Mouse (Mus musculus) left cerebral cortex, adult 9 months (tissue): ENCODE results near the gene Ptcd1.
"Not testable (repeated sequence)": the region's sequence is repeated elsewhere in the genome, so short reads cannot be mapped to it uniquely, and the experiment has no call there.

Source experiments
- DNase-seq, 2 experiments: peaks; one replicate each; pipeline ENCODE4 v3.0.0; 2022; ENCODE audit warnings: low spot score in 2 of 2

Gene Ptcd1

GRCm38 (mm10) chr5:145166536-145167305 lies at the start of gene Ptcd1, which contains the start of gene Cpsf4:
Gene Ptcd1 (minus strand): TSS chr5:145167108.
Gene Cpsf4 (plus strand): TSS chr5:145167213.
- peak; percentile 95 to 99 for DNase-seq

GRCm38 (mm10) chr5:145214679-145215078 lies 47.8 kb upstream of the Ptcd1 start:
- DNase-seq: no peak

- DNase-seq: no peak
These were observed 46.6 kb upstream of the Ptcd1 start for GRCm38 (mm10) chr5:145213505-145213904.

GRCm38 (mm10) chr5:145212216-145212615 lies 45.3 kb upstream of the Ptcd1 start:
- no peak for DNase-seq

- DNase-seq: no peak
These were observed 44.4 kb upstream of the Ptcd1 start for GRCm38 (mm10) chr5:145211340-145211739.

GRCm38 (mm10) chr5:145208391-145208790 lies 41.5 kb upstream of the Ptcd1 start:
- DNase-seq: not testable (repeated sequence)

- no peak for DNase-seq
These were observed 41.0 kb upstream of the Ptcd1 start for GRCm38 (mm10) chr5:145207954-145208353.

DNA sequence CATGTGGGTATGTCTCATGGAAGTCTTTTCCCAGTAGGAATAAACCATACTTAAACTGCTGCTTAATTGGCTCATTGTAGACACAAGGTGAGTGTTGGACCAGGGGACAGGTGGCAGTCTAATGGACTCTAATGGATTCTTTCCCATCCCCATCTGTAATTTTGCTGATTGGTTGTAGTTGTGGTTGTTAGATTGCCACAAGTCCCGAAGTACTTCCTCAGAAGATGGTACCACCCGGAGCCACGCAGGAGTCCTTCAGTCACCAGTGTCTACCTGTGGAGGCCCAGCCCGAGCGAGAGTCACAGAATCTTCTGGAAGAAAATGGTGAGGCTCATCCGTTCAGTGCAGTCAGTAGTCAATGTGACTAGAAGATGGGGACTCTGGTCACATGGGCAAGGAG lies 40.5 kb upstream of the Ptcd1 start:
- no peak for DNase-seq

DNA sequence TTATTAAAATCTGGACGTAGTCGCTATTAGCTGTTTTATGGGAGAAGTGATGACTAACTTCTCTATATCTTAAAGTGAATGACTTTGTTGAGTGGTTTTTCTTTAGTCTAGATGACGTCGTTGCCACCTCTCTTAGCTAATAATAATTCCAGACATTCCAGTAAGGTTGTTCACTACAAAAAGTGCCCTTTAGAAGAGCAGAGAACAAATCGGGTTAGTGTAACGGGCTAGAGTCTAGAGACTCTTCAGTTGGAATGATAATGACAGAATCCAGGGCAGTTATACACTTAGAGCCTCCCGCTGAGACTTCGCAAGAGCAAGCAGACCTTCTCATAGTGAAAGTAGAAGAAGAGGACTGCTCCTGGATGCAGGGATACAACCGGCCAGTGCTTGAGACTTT lies 38.1 kb upstream of the Ptcd1 start:
- no peak for DNase-seq

GRCm38 (mm10) chr5:145203936-145204691 lies 37.2 kb upstream of the Ptcd1 start, which contains the start of gene Zkscan5:
Gene Zkscan5 (plus strand): TSS chr5:145204562.
- peak; percentile 99 for DNase-seq

DNA sequence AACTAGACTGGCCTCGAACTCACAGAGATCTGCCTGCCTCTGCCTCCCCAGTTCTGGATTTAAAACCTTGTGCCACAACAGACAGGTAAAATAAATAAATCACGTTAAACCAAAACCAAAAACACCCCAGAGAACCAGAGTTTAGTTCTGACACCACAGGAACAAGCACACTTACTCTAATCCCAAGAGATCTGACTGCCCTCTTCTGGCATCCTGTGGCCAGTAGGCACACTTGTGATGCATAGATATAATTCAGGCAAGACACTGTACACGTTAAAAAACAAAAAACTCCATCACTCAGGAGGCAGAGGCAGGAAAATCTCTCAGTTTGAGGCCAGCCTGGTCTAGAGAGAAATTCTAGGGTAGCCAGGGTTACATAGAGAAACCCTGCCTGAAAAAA lies 35.5 kb upstream of the Ptcd1 start:
- DNase-seq: no peak

GRCm38 (mm10) chr5:145201321-145201991 lies 34.5 kb upstream of the Ptcd1 start, which contains the start of gene Zkscan14:
Gene Zkscan14 (minus strand): TSS chr5:145201868.
- DNase-seq: peak in 1 of 2 experiments; percentile 69

DNA sequence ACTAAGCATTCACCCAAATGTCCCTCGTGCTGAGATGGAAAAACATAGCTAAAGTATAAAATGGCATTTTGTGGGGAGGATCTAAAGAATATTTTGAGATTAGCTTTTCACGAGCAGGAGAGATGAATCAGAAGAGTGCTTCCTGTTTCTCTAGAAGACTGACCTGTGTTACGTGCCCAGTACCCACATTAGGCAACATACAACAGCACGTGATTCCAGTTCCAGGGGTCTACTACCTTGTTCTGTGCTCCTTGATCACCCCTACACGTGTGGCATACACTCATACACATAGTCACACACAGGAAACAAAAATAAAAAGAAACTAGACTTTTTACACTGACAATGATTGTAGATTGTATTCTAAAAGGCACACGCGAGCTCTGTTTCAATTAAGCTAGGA lies 33.5 kb upstream of the Ptcd1 start:
- DNase-seq: no peak

- DNase-seq: no peak
These were observed 25.1 kb upstream of the Ptcd1 start, which contains the start of gene Atp5j2 for GRCm38 (mm10) chr5:145191962-145192361. Gene Atp5j2 (minus strand): TSS chr5:145192062.

DNA sequence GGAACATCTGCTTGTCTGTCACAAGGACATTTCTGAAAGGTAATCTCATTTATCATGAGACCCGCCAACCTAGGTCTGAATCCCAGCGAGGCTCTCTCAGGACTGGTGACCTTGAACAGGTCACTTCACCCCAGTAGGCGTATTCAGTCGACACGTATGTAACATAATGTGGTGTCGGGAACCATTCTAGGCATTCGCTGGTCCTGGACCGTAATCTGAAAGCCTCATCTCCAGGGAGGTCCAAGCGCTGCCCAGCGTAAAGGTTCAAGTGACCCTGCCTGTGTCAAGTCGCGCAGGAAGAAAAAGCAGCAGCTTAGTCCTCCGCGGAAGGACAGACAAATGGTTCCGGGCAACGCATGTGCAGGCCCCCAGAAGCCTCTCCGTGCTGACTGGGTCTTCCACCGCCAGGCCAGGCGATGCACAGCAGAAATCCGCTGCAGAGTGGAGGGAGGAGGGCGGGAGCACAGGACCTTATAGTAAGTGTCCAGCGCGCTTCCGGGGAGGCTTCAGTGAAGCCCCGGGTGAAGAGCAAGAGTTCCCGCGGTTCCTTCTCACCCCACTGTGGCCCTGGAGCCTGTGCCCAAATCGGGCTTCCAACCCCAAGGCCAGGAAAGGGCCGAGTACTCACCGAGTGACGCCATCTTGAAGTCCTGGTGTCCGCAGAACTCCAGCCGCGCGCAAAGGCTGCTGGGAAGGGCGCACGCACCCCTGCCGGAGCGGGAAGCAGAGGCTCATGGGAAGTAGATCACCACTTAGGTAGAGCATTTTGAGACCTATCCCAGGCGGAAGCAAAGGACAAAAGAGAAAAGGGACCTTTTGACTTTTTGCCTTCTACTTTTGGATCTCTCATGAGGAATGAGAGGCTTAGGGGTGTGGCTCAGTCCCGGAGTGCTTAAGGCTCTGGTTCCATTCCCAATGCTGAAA lies 24.2 kb upstream of the Ptcd1 start:
- DNase-seq: peak; percentile 76 to 93

GRCm38 (mm10) chr5:145190373-145190772 lies 23.5 kb upstream of the Ptcd1 start:
- DNase-seq: no peak

- no peak for DNase-seq
These were observed 22.5 kb upstream of the Ptcd1 start for GRCm38 (mm10) chr5:145189416-145189815.

GRCm38 (mm10) chr5:145185244-145185643 lies 18.3 kb upstream of the Ptcd1 start:
- no peak for DNase-seq

GRCm38 (mm10) chr5:145178461-145178980 lies 11.6 kb upstream of the Ptcd1 start:
- no peak for DNase-seq

GRCm38 (mm10) chr5:145167306-145167661 lies 376 bp upstream of the Ptcd1 start:
- no peak for DNase-seq

- no peak for DNase-seq
These were observed 1.7 kb downstream of the Ptcd1 start for GRCm38 (mm10) chr5:145165184-145165583.
